Mouse (Mus musculus): ENCODE data around the gene Selenoo.

DNA sequence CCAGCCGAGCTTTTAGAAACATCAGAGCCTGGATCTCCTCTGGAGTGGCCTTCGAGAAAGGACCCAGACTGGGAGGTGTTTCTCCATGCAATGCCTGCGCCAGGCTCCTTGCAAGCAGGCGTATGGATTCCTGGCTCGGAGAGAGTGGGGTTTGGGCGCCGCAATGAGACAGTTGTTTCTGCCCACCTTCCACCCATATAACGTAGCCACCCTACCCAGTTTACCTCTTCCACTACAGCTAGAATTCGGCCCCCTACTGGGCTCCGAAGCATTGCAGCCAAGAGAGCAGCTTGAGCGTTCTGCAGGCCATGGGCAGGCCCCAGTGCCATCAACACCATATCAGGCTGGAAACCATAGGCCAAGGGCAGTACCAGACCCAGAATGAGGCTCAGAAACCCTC is 34.7 kb downstream of the Selenoo start:
- TF ChIP-seq POLR2A (IDR thresholded peaks at IDR 0.05; ENCODE audit: low read depth, low read length) (no peak), CTCF (IDR thresholded peaks at IDR 0.05; ENCODE audit: extremely low read depth, insufficient read depth, insufficient read length, insufficient replicate concordance) (no peak)

Measured in spleen, adult 2 months (tissue).